In genomic region chr2:18928196-18928595, GRCm38 (mm10) we compare ENCODE assay signal across 12 mouse cellular contexts.
DNase-seq lines count a peak whose midpoint lies in the region; ATAC-seq lines count a peak whose summit lies in the region.
"Had no signal": no experiment of that assay in that cellular context is flagged by ENCODE, and none has a peak within 500 bp of the region (broad histone marks: within the 10 kb centered on the region; RNA-seq: fewer than 3 reads in every experiment).

No protein-coding gene starts in this region.

- H3K4me2 ChIP-seq in heart, embryonic 12.5 days: no peak overlapping the region
- H3K4me2 ChIP-seq: stomach, embryonic 15.5 days had no signal

- 57% methylated on average over 8 of the region's 8 CpGs for WGBS in heart, embryonic 12.5 days

- no peak for ATAC-seq in heart, embryonic 12.5 days (ENCODE audit: insufficient number of reproducible peaks, low FRiP score)

- H3K27ac ChIP-seq in heart, embryonic 12.5 days (ENCODE audit: poor library complexity, severe bottlenecking): no peak overlapping the region
- H3K27ac ChIP-seq: kidney, postnatal 0 days; stomach, embryonic 15.5 days had no signal

- no peaks in the 10 kb centered on the region for H3K9me3 ChIP-seq in heart, embryonic 12.5 days (replicated peaks)
- H3K9me3 ChIP-seq: stomach, embryonic 15.5 days had no signal

- no peaks in the 10 kb centered on the region for H3K36me3 ChIP-seq in heart, embryonic 12.5 days
- H3K36me3 ChIP-seq: stomach, embryonic 15.5 days had no signal

- H3K4me1 ChIP-seq in heart, embryonic 12.5 days (replicated peaks): peaks cover 24% of the 10 kb centered on the region

- no peaks in the 10 kb centered on the region for H3K27me3 ChIP-seq in heart, embryonic 12.5 days (replicated peaks)
- H3K27me3 ChIP-seq: stomach, embryonic 15.5 days had no signal

- H3K9ac ChIP-seq in heart, embryonic 12.5 days: no peak overlapping the region
- H3K9ac ChIP-seq: stomach, embryonic 15.5 days had no signal

- peak; percentile 70 for DNase-seq in heart, adult 11 months
- peak; percentile 50 for DNase-seq in 3134 (ENCODE audit: extremely low read depth, insufficient read length, low spot score)
- peak; percentile 71 for DNase-seq in CD4-positive, CD25-positive, alpha-beta regulatory T cell, adult 2 months (ENCODE audit: low read depth, low spot score)
- DNase-seq in induced T-regulatory cell, adult 2 months (ENCODE audit: low read depth): peak; percentile 69
- DNase-seq in kidney, adult 18-20 months: no peak
- DNase-seq in spleen, postnatal 4 days (ENCODE audit: low spot score in 2 of 2): no peak
- no peak for DNase-seq in gastrocnemius, postnatal 25 days
- DNase-seq: embryo, embryonic 11 days; heart, postnatal 4 days had no signal

- no peak overlapping the region for H3K4me3 ChIP-seq in heart, embryonic 12.5 days
- H3K4me3 ChIP-seq: stomach, embryonic 15.5 days had no signal

Comparison
In these comparisons a context has a peak if more than half of its experiments do, and no peak if none do; other contexts are left out.
1. DNase-seq: peak in heart, adult 11 months (single experiment), 3134 (single experiment), CD4-positive, CD25-positive, alpha-beta regulatory T cell, adult 2 months (single experiment) and induced T-regulatory cell, adult 2 months (single experiment); none in kidney, adult 18-20 months (single experiment), spleen, postnatal 4 days (0 of 2) and gastrocnemius, postnatal 25 days (single experiment).